Mouse (Mus musculus): Measurements from ENCODE around the gene Mok. TPM values are rescaled to one million over a fixed set of nuclear protein-coding genes. Genes with fewer than 3 reads are reported as not detected.

The Mok gene
- polyA plus RNA-seq, 1 experiment: 12.4 TPM

- H3K27ac ChIP-seq (ENCODE audit: insufficient read depth, low read length): no peak overlapping the region
- H3K4me3 ChIP-seq (ENCODE audit: insufficient read depth, low read length): no peak overlapping the region
- H3K4me1 ChIP-seq (ENCODE audit: control insufficient read depth, insufficient read depth, low read length): no peaks in the 10 kb centered on the region; the same call in 1 of the 2 replicates
- TF ChIP-seq CTCF (IDR thresholded peaks at IDR 0.05; ENCODE audit: extremely low read depth, insufficient read depth, low read length): no peak
- no peak for TF ChIP-seq POLR2A (IDR thresholded peaks at IDR 0.05; ENCODE audit: extremely low read depth, insufficient read depth, low read length)
These were observed 2.9 kb downstream of the Mok start for GRCm38 (mm10) chr12:110837850-110838249.

DNA sequence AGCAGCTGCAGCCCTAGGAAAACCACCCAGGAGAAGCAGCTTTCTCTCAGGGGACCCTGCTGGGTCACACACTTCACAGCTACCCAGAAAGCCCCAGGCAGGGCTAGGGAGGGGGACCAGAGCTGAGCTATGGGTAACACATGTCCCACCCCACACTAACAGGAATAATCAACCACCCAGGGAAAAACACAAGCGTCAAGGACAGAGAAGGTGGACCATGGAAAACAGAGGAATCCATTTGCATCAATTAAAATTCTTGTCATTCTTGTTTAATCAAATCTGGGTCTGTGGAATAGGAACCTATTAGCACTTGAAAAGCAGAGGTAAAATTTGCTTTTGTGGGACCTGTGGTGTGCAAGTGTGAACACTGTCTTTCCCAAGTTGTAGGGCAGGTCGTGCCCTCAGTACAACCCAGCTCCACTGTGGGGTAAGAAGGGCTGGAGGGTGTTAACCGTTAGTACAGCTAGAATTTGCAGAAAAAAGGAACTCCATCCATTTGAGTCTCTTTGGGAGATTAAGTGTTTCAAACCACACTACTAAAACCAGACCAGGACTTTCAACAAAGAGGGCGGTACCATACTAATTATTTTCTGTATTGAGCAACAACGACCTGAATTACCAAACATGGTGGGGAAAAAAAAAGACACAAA lies 3.4 kb downstream of the Mok start:
- H3K27ac ChIP-seq (ENCODE audit: insufficient read depth, low read length): no peak overlapping the region
- no peaks in the 10 kb centered on the region; the same call in 1 of the 2 replicates for H3K4me1 ChIP-seq (ENCODE audit: control insufficient read depth, insufficient read depth, low read length)
- H3K4me3 ChIP-seq (ENCODE audit: insufficient read depth, low read length): no peak overlapping the region
- TF ChIP-seq CTCF (IDR thresholded peaks at IDR 0.05; ENCODE audit: extremely low read depth, insufficient read depth, low read length): no peak
- TF ChIP-seq POLR2A (IDR thresholded peaks at IDR 0.05; ENCODE audit: extremely low read depth, insufficient read depth, low read length): no peak

DNA sequence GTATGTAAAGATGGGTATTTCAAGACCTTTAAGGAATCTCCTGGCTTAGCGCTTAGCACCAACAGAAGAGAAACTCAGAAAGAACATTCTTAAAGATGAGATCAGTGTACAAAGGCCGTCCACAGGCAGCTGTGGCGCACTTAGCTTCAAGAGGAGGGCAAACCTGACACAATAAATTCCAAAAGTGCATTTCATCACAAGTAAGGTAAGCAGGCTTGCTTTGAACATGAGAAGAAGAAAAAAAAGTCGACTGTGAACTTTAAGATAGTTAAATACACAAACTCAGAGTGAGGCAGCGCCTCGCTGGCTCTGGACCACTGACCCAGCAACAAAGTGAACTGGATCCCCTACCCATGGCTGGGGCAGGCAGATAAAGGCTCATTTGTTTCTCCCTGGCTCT lies 4.0 kb downstream of the Mok start:
- no peak overlapping the region for H3K4me3 ChIP-seq (ENCODE audit: insufficient read depth, low read length)
- TF ChIP-seq CTCF (IDR thresholded peaks at IDR 0.05; ENCODE audit: extremely low read depth, insufficient read depth, low read length): no peak
- no peak for TF ChIP-seq POLR2A (IDR thresholded peaks at IDR 0.05; ENCODE audit: extremely low read depth, insufficient read depth, low read length)
- no peaks in the 10 kb centered on the region; the same call in 1 of the 2 replicates for H3K4me1 ChIP-seq (ENCODE audit: control insufficient read depth, insufficient read depth, low read length)
- H3K27ac ChIP-seq (ENCODE audit: insufficient read depth, low read length): no peak overlapping the region

DNA sequence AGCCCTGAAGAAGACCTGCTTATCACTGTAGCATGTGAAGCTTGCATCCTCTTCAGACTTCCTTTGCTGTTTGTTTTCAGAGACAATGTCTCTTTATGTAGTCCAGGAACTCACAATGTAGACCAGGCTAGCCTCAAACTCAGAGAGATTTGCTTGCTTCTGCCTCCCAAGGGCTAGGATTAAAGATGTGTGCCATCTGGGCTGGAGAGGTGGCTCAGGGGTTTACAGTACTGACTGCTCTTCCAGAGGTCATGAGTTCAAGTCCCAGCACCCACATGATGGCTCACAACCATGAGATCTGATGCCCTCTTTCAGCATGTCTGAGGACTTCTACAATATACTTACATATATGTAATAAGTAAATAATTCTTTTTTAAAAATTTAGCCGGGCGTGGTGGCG lies 5.6 kb downstream of the Mok start:
- H3K27ac ChIP-seq (ENCODE audit: insufficient read depth, low read length): no peak overlapping the region
- H3K4me3 ChIP-seq (ENCODE audit: insufficient read depth, low read length): no peak overlapping the region
- no peaks in the 10 kb centered on the region; the same call in 1 of the 2 replicates for H3K4me1 ChIP-seq (ENCODE audit: control insufficient read depth, insufficient read depth, low read length)
- TF ChIP-seq CTCF (IDR thresholded peaks at IDR 0.05; ENCODE audit: extremely low read depth, insufficient read depth, low read length) (no peak), POLR2A (IDR thresholded peaks at IDR 0.05; ENCODE audit: extremely low read depth, insufficient read depth, low read length) (no peak)

DNA sequence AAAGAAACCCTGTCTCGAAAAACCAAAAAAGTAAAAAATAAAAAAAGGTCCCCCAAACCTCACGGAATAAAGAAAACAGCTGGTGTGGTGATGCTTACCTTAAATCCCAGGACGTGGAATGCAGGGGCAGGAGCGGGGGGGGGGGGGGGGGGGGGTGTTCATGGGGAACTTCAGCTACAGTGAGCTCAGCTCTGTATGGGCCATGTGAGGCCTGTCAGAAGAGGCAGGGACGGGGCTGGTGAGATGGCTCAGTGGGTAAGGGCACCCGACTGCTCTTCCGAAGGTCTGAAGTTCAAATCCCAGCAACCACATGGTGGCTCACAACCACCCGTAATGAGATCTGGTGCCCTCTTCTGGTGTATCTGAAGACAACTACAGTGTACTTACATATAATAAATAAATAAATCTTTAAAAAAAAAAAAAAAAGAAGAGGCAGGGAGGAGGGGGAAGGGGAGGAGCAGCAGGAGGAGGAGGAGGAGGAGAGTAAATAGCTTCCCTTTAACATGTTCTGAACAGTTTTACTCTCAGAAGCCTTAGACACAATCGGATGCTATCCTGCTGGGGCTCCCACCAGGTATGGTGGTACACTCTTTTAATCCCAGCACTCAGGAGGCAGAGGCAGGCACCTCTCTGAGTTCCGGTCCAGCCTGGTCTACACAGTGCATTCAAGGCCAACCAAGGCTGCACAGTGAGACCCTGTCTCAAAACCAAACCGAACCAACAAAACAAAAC lies 10.3 kb downstream of the Mok start:
- H3K4me1 ChIP-seq (ENCODE audit: control insufficient read depth, insufficient read depth, low read length): no peaks in the 10 kb centered on the region
- H3K4me3 ChIP-seq (ENCODE audit: insufficient read depth, low read length): no peak overlapping the region
- H3K27ac ChIP-seq (ENCODE audit: insufficient read depth, low read length): no peak overlapping the region
- TF ChIP-seq CTCF (IDR thresholded peaks at IDR 0.05; ENCODE audit: extremely low read depth, insufficient read depth, low read length) (no peak), POLR2A (IDR thresholded peaks at IDR 0.05; ENCODE audit: extremely low read depth, insufficient read depth, low read length) (no peak)

- H3K27ac ChIP-seq (ENCODE audit: insufficient read depth, low read length): no peak overlapping the region
- H3K4me1 ChIP-seq (ENCODE audit: control insufficient read depth, insufficient read depth, low read length): no peaks in the 10 kb centered on the region
- no peak overlapping the region for H3K4me3 ChIP-seq (ENCODE audit: insufficient read depth, low read length)
- TF ChIP-seq CTCF (IDR thresholded peaks at IDR 0.05; ENCODE audit: extremely low read depth, insufficient read depth, low read length): no peak
- no peak for TF ChIP-seq POLR2A (IDR thresholded peaks at IDR 0.05; ENCODE audit: extremely low read depth, insufficient read depth, low read length)
These were observed 11.8 kb downstream of the Mok start for GRCm38 (mm10) chr12:110828908-110829307.

DNA sequence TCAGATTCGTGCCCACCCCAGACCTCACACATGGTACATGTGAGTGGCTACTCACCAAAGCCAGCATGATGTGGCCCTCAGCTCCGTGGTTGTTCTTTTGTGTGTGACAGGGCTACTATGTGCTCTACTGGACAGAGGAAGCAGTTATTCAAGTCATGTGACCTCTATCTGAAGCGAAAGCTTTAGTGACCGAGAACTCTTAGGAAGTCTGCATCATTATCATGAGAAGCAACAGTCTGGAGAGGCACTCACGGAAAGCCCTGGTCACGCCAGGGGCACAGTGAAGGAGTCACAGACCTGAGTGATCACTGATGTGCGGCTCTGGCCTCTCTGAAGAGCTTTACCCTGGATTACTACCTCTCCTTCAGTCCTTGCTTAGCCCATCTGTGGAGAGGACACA lies 18.4 kb downstream of the Mok start:
- Histone ChIP-seq H3K27ac (ENCODE audit: insufficient read depth, low read length) (no peak overlapping the region), H3K4me3 (ENCODE audit: insufficient read depth, low read length) (no peak overlapping the region), H3K4me1 (ENCODE audit: control insufficient read depth, insufficient read depth, low read length) (no peaks in the 10 kb centered on the region)
- TF ChIP-seq POLR2A (IDR thresholded peaks at IDR 0.05; ENCODE audit: extremely low read depth, insufficient read depth, low read length) (no peak), CTCF (IDR thresholded peaks at IDR 0.05; ENCODE audit: extremely low read depth, insufficient read depth, low read length) (no peak)

DNA sequence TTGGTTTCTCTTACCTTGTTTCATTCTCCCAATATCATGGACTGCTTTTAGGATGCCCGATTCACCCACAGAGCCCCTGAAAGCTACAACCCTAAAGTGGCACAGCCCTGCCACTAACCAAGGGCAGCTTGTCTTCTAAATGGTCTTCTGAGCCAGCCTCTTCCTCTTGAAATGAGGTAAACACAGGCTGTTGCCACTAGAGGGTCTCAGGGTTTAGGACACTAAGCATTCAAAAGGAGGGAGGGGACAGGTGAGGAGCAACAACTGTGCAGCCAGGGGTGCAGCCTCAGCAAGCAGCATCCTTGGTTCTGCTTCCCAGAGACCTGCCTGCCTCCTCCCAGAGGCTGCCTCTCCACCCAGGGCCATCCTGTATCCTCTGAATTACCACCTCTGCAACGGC lies 19.0 kb downstream of the Mok start:
- no peak overlapping the region for H3K4me3 ChIP-seq (ENCODE audit: insufficient read depth, low read length)
- no peak for TF ChIP-seq CTCF (IDR thresholded peaks at IDR 0.05; ENCODE audit: extremely low read depth, insufficient read depth, low read length)
- no peak for TF ChIP-seq POLR2A (IDR thresholded peaks at IDR 0.05; ENCODE audit: extremely low read depth, insufficient read depth, low read length)
- H3K27ac ChIP-seq (ENCODE audit: insufficient read depth, low read length): no peak overlapping the region
- no peaks in the 10 kb centered on the region for H3K4me1 ChIP-seq (ENCODE audit: control insufficient read depth, insufficient read depth, low read length)

DNA sequence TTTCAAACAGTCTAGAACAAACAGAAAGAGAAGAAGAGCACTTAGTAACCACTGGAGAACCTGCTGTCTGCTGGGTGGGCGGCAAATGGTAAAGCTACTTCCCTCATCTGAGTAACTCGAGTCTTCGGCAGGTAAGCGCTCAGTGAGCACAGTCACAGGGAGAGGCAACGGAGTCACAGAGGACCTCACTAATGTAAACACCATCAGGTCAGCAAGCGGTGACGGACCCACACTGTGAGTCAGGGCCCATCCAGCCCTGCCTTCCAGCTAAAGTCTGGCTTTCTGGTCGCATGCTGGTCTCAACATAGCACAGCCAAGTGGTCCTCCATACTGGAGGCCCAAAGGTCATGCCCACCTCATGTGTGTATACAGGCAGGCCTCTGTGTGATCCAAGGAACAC lies 21.4 kb downstream of the Mok start:
- TF ChIP-seq CTCF (IDR thresholded peaks at IDR 0.05; ENCODE audit: extremely low read depth, insufficient read depth, low read length) (no peak), POLR2A (IDR thresholded peaks at IDR 0.05; ENCODE audit: extremely low read depth, insufficient read depth, low read length) (no peak)
- Histone ChIP-seq H3K4me3 (ENCODE audit: insufficient read depth, low read length) (no peak overlapping the region), H3K27ac (ENCODE audit: insufficient read depth, low read length) (no peak overlapping the region), H3K4me1 (ENCODE audit: control insufficient read depth, insufficient read depth, low read length) (no peaks in the 10 kb centered on the region)

DNA sequence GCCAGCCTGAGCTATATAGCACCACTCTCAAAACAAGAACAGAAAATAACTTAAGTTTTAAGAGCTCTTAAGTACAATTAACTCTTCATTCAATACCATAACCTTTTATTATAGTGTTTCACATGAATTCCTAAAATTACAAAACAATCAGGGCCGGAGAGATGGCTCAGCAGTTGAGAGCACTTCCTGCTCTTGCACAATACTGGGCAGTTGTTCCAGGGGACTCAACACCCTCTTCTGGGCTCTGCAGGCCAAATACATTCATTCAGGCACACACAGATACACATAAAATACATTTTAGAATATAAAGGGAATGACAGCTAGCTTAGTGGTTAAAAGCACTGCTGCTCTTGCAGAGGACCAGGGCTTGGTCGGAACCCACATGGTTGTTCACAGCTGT lies 23.9 kb downstream of the Mok start:
- no peak for TF ChIP-seq CTCF (IDR thresholded peaks at IDR 0.05; ENCODE audit: extremely low read depth, insufficient read depth, low read length)
- no peak for TF ChIP-seq POLR2A (IDR thresholded peaks at IDR 0.05; ENCODE audit: extremely low read depth, insufficient read depth, low read length)
- H3K4me3 ChIP-seq (ENCODE audit: insufficient read depth, low read length): no peak overlapping the region

More for the DNA sequence above, 23.9 kb downstream of the Mok start:
- no peaks in the 10 kb centered on the region for H3K4me1 ChIP-seq (ENCODE audit: control insufficient read depth, insufficient read depth, low read length)
- no peak overlapping the region for H3K27ac ChIP-seq (ENCODE audit: insufficient read depth, low read length)

Data from cortical plate, adult 2 months (tissue).